Mouse (Mus musculus) testis, adult 2 months (tissue): Measurements from ENCODE around the gene Pcgf6.

ENCODE experiments used
- CTCF ChIP-seq: fragments of 200-500 bp; IDR thresholded peaks from 2 replicates; pipeline ENCODE4 v1.5.1; 2012; ENCODE audit warnings: low read depth, mild to moderate bottlenecking, inconsistent platforms, low read length, moderate library complexity; ENCODE audit not compliant: control insufficient read depth, insufficient read depth, insufficient replicate concordance
- POLR2A ChIP-seq: fragments of 200-500 bp; IDR thresholded peaks from 2 replicates; pipeline ENCODE4 v1.6.1; 2012; ENCODE audit warnings: low read depth, mild to moderate bottlenecking, inconsistent platforms, low read length, moderate library complexity; ENCODE audit not compliant: control insufficient read depth

DNA sequence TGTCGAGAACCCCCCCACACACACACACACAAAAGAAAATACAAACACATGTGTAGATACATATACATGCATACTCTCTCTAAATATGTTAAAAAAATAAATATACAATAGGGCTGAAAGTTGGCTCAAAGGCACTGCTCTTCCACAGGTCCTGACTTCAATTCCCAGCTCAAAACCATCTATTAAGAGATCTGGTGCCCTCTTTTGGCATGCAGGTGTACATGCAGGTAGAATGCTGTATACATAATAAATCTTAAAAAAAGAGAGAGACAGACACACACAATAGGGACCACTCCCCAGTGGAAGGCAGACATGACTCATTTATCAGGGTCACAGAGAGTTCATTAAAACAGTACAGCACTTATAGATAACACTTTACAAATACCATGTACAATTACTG lies 4.4 kb downstream of the Pcgf6 start:
- TF ChIP-seq CTCF (no peak), POLR2A (no peak)
